Mouse (Mus musculus): Measurements from ENCODE around the gene Henmt1.

GRCm38 (mm10) chr3:108889908-108890307, 49.8 kb upstream of the Henmt1 start, which contains the start of gene Fndc7:
- TF ChIP-seq GATA1 (IDR thresholded peaks at IDR 0.05; ENCODE audit: low read length): no peak
- no peak for TF ChIP-seq TAL1 (IDR thresholded peaks at IDR 0.05; ENCODE audit: low read length)
